Mouse (Mus musculus) brain, embryonic 14.5 days (tissue): ENCODE measurements around the gene Zbtb26. TPM values are rescaled to one million over a fixed set of nuclear protein-coding genes. Genes with fewer than 3 reads are reported as not detected.

Source experiments
- DNase-seq: peaks from one replicate; pipeline ENCODE4 v3.0.0-alpha.2; 2011; ENCODE audit warnings: low read depth
- CTCF ChIP-seq: fragments of 200-500 bp; IDR thresholded peaks from 2 replicates; pipeline ENCODE4 v1.5.1; 2012; ENCODE audit warnings: inconsistent platforms, mild to moderate bottlenecking, moderate library complexity, borderline replicate concordance; ENCODE audit not compliant: insufficient read depth, insufficient read length; ENCODE audit errors: extremely low read depth
- POLR2A ChIP-seq: fragments of 200-500 bp; IDR thresholded peaks from 2 replicates; pipeline ENCODE4 v1.6.1; 2012; ENCODE audit warnings: mild to moderate bottlenecking, inconsistent platforms, borderline replicate concordance; ENCODE audit not compliant: poor library complexity, insufficient read depth, insufficient read length, severe bottlenecking; ENCODE audit errors: extremely low read depth
- polyA plus RNA-seq: library from polyadenylated mRNA; depleted of rRNA; stranded (reverse); fragments of >200 nt; gene quantifications from 2 replicates; pipeline ENCODE4 v1.2.3, GENCODE M21; 2012; rRNA removed

Gene Zbtb26
- polyA plus RNA-seq, 1 experiment: 11.9 TPM

DNA sequence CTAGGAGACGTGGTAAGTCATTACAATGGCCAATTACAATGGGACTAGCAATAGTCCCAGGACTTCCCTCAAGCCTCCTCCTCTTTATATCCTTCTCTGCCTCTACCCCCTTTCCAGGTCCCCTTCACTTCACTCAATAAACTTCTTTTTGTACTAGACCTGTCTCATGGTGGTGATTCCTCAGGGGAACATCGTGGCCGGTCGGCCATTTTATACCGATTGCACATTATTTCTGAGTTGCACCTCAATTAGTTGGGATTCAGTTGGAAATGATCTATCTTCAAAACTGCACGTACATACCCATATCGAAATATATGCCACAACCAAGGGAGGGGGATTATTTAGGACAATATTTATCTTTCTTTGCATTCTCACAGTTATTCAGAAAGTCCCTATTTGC is 11.3 kb downstream of the Zbtb26 start:
- DNase-seq: peak; percentile 50
- TF ChIP-seq CTCF (no peak), POLR2A (no peak)

DNA sequence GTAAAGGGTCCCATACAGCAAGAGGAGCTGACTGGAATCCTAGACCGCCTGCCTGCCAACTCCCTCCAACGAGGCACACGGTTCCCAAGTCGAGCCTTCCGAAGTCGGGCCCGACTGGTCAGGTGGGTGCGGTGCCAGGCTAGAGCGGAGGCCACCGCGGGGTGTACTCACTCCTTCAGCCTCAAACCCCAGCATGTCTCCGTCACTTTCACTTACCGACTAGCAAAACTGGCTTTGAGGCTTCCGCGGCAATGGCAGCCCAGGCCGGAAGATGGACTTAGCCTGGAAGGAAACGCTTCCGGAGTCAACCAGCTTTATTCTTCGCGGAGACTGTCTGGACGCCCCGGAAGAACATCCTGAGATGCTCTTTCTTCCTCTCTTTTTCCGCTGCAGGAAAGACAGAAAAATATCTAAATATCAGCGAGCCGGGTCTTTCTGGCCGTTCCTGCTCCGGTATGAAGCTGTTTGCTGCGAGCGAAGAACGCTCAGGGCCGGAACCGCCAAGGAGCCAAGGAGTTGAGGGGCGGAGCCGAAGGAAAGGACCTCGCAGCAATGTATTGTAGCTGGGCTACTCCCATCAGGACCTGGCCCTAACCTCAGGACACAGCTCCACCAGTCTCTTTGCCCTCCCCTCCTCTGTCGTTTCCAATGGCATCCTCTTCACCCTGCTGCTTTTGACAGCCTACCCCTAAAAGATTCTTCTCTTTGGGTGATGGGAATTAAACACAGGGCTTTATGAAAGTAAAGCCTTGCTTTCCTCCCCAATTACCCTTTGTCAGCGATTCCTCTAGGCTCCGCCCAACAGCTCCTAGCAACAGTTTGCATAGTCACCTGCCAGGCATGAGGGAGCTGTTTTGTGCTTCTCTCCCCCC is 12.1 kb downstream of the Zbtb26 start:
- TF ChIP-seq POLR2A (peak; percentile 21; the same call in 1 of the 2 replicates), CTCF (0 out of 2 replicates have a peak, but pooled peaks have one; percentile 0)
- peak; percentile 98 for DNase-seq

DNA sequence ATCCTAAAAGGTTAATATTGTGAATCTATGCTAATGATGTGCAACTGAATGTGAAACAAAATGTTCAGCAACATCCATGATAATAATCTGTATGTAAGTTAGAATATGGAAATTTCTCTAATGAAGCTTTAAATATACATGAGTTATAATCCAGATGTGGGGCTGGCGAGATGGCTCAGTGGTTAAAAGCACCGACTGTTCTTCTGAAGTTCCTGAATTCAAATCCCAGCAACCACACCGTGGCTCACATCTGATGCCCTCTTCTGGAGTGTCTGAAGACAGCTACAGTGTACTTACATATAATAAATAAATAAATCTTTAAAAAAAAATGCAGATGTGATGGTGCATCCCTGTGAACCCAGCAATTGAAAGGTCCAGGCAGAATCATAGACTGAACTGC is 19.3 kb downstream of the Zbtb26 start:
- peak; percentile 14 for DNase-seq
- TF ChIP-seq POLR2A (no peak), CTCF (no peak)

- peak; percentile 99 for DNase-seq
- TF ChIP-seq POLR2A: peak; percentile 92; the same call in 1 of the 2 replicates
- no peak for TF ChIP-seq CTCF
These were observed 20.3 kb downstream of the Zbtb26 start, which contains the start of gene Rc3h2 for GRCm38 (mm10) chr2:37422306-37423304. Gene Rc3h2 (minus strand): TSS chr2:37422903.

DNA sequence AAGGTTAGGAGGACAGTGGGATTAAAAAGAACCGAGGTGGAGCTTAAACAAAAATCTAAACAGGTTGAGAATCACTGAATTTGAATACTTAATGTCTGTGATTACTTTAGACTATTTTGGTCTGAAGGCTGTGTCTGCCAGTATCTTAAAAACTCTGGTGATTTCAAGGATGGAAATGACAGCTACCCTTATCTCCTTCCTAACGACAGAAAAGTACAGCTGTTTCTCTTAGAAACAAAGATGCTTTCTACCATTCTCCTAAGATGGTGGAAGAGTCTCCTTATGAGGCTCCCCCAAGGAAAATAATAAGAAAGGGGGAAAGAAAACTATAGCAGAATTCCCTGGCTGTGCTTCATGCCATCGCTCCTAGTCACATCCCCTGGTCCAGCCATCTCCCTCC is 21.0 kb downstream of the Zbtb26 start:
- DNase-seq: peak; percentile 0
- no peak for TF ChIP-seq POLR2A
- TF ChIP-seq CTCF: no peak

- no peak for TF ChIP-seq CTCF
- no peak for TF ChIP-seq POLR2A
These were observed 47.4 kb downstream of the Zbtb26 start for GRCm38 (mm10) chr2:37395539-37395938.

GRCm38 (mm10) chr2:37382921-37383320 is 60.0 kb downstream of the Zbtb26 start:
- DNase-seq: no peak

More at GRCm38 (mm10) chr2:37395539-37395938, 47.4 kb downstream of the Zbtb26 start:
- peak; percentile 17 for DNase-seq

More at GRCm38 (mm10) chr2:37382921-37383320, 60.0 kb downstream of the Zbtb26 start:
- TF ChIP-seq CTCF (no peak), POLR2A (no peak)

Other genes starting within 250 kb of the Zbtb26 start
- not detected in 2 replicates for gene Olfr366, start 231.6 kb downstream of the Zbtb26 start, polyA plus RNA-seq
- gene Olfr368, start 116.6 kb downstream of the Zbtb26 start, polyA plus RNA-seq: not detected in 2 replicates
- 47.8 and 48.1 TPM in 2 replicates for gene Pdcl, start 83.8 kb downstream of the Zbtb26 start, polyA plus RNA-seq
- 29.3 and 37.8 TPM in 2 replicates for gene Rc3h2, start 20.2 kb downstream of the Zbtb26 start, polyA plus RNA-seq
- 15.8 and 17.7 TPM in 2 replicates for gene Zbtb6, start within 50 bp of the Zbtb26 start, polyA plus RNA-seq
- gene Rabgap1, start 144 bp upstream of the Zbtb26 start, polyA plus RNA-seq: 47.0 and 55.1 TPM in 2 replicates
- 4.8 and 11.5 TPM in 2 replicates for gene Gpr21, start 73.2 kb upstream of the Zbtb26 start, polyA plus RNA-seq